Mouse (Mus musculus): ENCODE measurements at regions not wholly inside any gene's neighbourhood (a gene's known extent, or its start where the extent isn't known, plus 50 kb on each side); places are given as distances from the start of the nearest gene placed in this dataset.

DNA sequence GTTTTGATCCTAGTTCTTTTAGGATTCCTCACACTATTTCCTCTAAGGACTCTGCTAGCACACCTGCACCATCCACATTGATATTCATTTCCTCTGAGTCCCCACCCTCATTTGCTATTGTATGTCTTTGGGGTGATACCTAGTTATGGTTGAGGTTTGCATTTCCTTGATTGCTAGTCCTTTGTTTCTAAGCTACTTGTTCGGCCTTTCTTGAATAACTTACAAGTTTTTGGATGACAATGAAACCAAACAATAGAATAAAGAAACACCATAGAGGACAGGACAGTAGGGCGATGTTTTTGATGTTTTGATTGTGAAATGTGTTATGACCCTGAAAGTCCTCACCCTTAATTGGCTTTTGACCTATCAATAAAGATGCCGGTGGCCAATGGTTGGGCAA lies 531.8 kb upstream of the Fam98a start:
- TF ChIP-seq POLR2A (IDR thresholded peaks at IDR 0.05; ENCODE audit: insufficient read depth, low read depth, low read length) (no peak), CTCF (IDR thresholded peaks at IDR 0.05; ENCODE audit: insufficient read depth, low read depth, low read length) (no peak)

Measured in olfactory bulb, adult 2 months (tissue).